Mouse (Mus musculus) embryonic facial prominence, embryonic 11.5 days (tissue): Measurements from ENCODE around the gene Cntn3. TPM values are rescaled to one million over a fixed set of nuclear protein-coding genes. Genes with fewer than 3 reads are reported as not detected.
A peak's percentile ranks its signal among the peaks of the same experiment; 100 is the strongest.

Experiments
- ATAC-seq: fragments of 200-750 bp; cut with Nextera tagmentation; replicated peaks from 2 replicates; pipeline ENCODE4 v1.8.0; 2017; ENCODE audit warnings: low read depth; ENCODE audit not compliant: insufficient number of reproducible peaks, low FRiP score, low TSS enrichment
- DNase-seq: peaks from one replicate; pipeline ENCODE4 v3.0.0-alpha.2; 2015; ENCODE audit warnings: low spot score
- H3K27ac ChIP-seq: fragments of 300-500 bp; sonication (generic); replicated peaks from 2 replicates; pipeline ENCODE4 v1.5.1; 2014; ENCODE audit warnings: mild to moderate bottlenecking, low read depth, low read length, control low read depth
- H3K27me3 ChIP-seq: fragments of 300-500 bp; sonication (generic); 2 replicates; pipeline ENCODE4 v1.6.1; 2014; ENCODE audit warnings: mild to moderate bottlenecking, low read length, moderate library complexity, mixed read lengths; ENCODE audit not compliant: control insufficient read depth, insufficient read depth
- H3K36me3 ChIP-seq: fragments of 300-500 bp; sonication (generic); replicated peaks from 2 replicates; pipeline ENCODE4 v1.6.1; 2014; ENCODE audit warnings: low read depth, mild to moderate bottlenecking, low read length, moderate library complexity, mixed read lengths; ENCODE audit not compliant: control insufficient read depth, insufficient read depth
- H3K4me1 ChIP-seq: fragments of 300-500 bp; sonication (generic); 2 replicates; pipeline ENCODE4 v1.6.1; 2014; ENCODE audit warnings: low read length, mixed read lengths; ENCODE audit not compliant: control insufficient read depth, insufficient read depth
- H3K4me2 ChIP-seq: fragments of 300-500 bp; sonication (generic); 2 replicates; pipeline ENCODE4 v1.6.1; 2014; ENCODE audit warnings: low read depth, mild to moderate bottlenecking, control low read depth, low read length, moderate library complexity
- H3K4me3 ChIP-seq: fragments of 300-500 bp; sonication (generic); 2 replicates; pipeline ENCODE4 v1.5.1; 2014; ENCODE audit warnings: low read depth, low read length, control low read depth
- H3K9ac ChIP-seq: fragments of 300-500 bp; sonication (generic); replicated peaks from 2 replicates; pipeline ENCODE4 v1.6.1; 2014; ENCODE audit warnings: mild to moderate bottlenecking, control low read depth, low read length
- H3K9me3 ChIP-seq: fragments of 300-500 bp; sonication (generic); replicated peaks from 2 replicates; pipeline ENCODE4 v1.6.1; 2016; ENCODE audit warnings: mild to moderate bottlenecking, low read length, inconsistent platforms, mixed read lengths; ENCODE audit not compliant: control insufficient read depth
- WGBS: fragments of 180-500 bp; shearing (Covaris S2); extraction: QIAGEN DNeasy Blood & Tissue Kit; methylation state at CpG from one replicate; pipeline ENCODE4 v1.1.7; 2014; 5-methylcytosine and 5-hydroxymethylcytosine counted together
- polyA plus RNA-seq: library from polyadenylated mRNA; unstranded; fragments of >200 nt; fragmentation: Nextera tagmentation; extraction: Ambion mirVana; gene quantifications from 2 replicates; pipeline ENCODE4 v1.2.1, GENCODE M21; 2014

Cntn3 gene
- polyA plus RNA-seq, 1 experiment from 2014 or later = 0.76 TPM

- ATAC-seq = no peak
- Histone ChIP-seq H3K36me3 (no peaks in the 10 kb centered on the region), H3K4me1 (no peaks in the 10 kb centered on the region), H3K27ac (no peak overlapping the region), H3K4me3 (no peak overlapping the region), H3K9me3 (no peaks in the 10 kb centered on the region), H3K27me3 (peaks cover 2% of the 10 kb centered on the region; the same call in 1 of the 2 replicates), H3K4me2 (no peak overlapping the region), H3K9ac (no peak overlapping the region)
- DNase-seq = no peak
- 94% methylated on average over 1 of the region's 1 CpGs for WGBS
Observed at GRCm38 (mm10) chr6:102565228-102565627, 7.7 kb downstream of the Cntn3 start.

GRCm38 (mm10) chr6:102564011-102564731 lies 8.7 kb downstream of the Cntn3 start:
- no peak overlapping the region for H3K27ac ChIP-seq
- peak; percentile 98 for ATAC-seq

GRCm38 (mm10) chr6:102563431-102563830 lies 9.5 kb downstream of the Cntn3 start:
- DNase-seq = peak; percentile 7
- Histone ChIP-seq H3K27ac (no peak overlapping the region), H3K27me3 (peaks cover 2% of the 10 kb centered on the region; the same call in 1 of the 2 replicates), H3K9me3 (no peaks in the 10 kb centered on the region), H3K4me3 (peak overlapping the region; percentile 50), H3K4me1 (no peaks in the 10 kb centered on the region), H3K36me3 (no peaks in the 10 kb centered on the region), H3K4me2 (peak overlapping the region; percentile 94), H3K9ac (peak overlapping the region; percentile 18; the same call in 1 of the 2 replicates)
- WGBS = 12% methylated on average over 7 of the region's 7 CpGs
- no peak for ATAC-seq

More at GRCm38 (mm10) chr6:102564011-102564731, 8.7 kb downstream of the Cntn3 start:
- DNase-seq = peak; percentile 80
- H3K4me3 ChIP-seq = peak overlapping the region; percentile 50
- H3K36me3 ChIP-seq = no peaks in the 10 kb centered on the region
- WGBS = 0% methylated on average over 29 of the region's 63 CpGs
- no peaks in the 10 kb centered on the region for H3K4me1 ChIP-seq
- H3K9me3 ChIP-seq = no peaks in the 10 kb centered on the region
- peak overlapping the region; percentile 55 for H3K9ac ChIP-seq
- H3K27me3 ChIP-seq = peaks cover 2% of the 10 kb centered on the region; the same call in 1 of the 2 replicates
- peak overlapping the region; percentile 94 for H3K4me2 ChIP-seq

GRCm38 (mm10) chr6:102557521-102557920 lies 15.4 kb downstream of the Cntn3 start:
- Histone ChIP-seq H3K4me1 (no peaks in the 10 kb centered on the region), H3K27me3 (no peaks in the 10 kb centered on the region), H3K4me3 (no peak overlapping the region), H3K9me3 (no peaks in the 10 kb centered on the region), H3K4me2 (no peak overlapping the region), H3K36me3 (no peaks in the 10 kb centered on the region), H3K27ac (no peak overlapping the region), H3K9ac (no peak overlapping the region)
- 78% methylated on average over 3 of the region's 3 CpGs for WGBS
- DNase-seq (no peak), ATAC-seq (no peak)

- ATAC-seq (no peak), DNase-seq (no peak)
- Histone ChIP-seq H3K4me1 (no peaks in the 10 kb centered on the region), H3K36me3 (no peaks in the 10 kb centered on the region), H3K27ac (no peak overlapping the region), H3K4me3 (no peak overlapping the region), H3K9ac (no peak overlapping the region), H3K27me3 (no peaks in the 10 kb centered on the region), H3K9me3 (no peaks in the 10 kb centered on the region), H3K4me2 (no peak overlapping the region)
- 67% methylated on average over 3 of the region's 3 CpGs for WGBS
Observed at GRCm38 (mm10) chr6:102556497-102556896, 16.4 kb downstream of the Cntn3 start.

GRCm38 (mm10) chr6:102555814-102556437 lies 17.0 kb downstream of the Cntn3 start:
- Histone ChIP-seq H3K4me2 (no peak overlapping the region), H3K27me3 (no peaks in the 10 kb centered on the region), H3K36me3 (no peaks in the 10 kb centered on the region), H3K9ac (no peak overlapping the region), H3K4me3 (no peak overlapping the region), H3K9me3 (no peaks in the 10 kb centered on the region), H3K27ac (no peak overlapping the region), H3K4me1 (no peaks in the 10 kb centered on the region)
- WGBS = 82% methylated on average over 4 of the region's 4 CpGs
- ATAC-seq (no peak), DNase-seq (no peak)

GRCm38 (mm10) chr6:102555067-102555657 lies 17.7 kb downstream of the Cntn3 start:
- Histone ChIP-seq H3K27ac (no peak overlapping the region), H3K36me3 (no peaks in the 10 kb centered on the region), H3K4me1 (no peaks in the 10 kb centered on the region), H3K27me3 (no peaks in the 10 kb centered on the region), H3K4me2 (no peak overlapping the region), H3K4me3 (no peak overlapping the region), H3K9me3 (no peaks in the 10 kb centered on the region), H3K9ac (no peak overlapping the region)
- no peak for DNase-seq
- 85% methylated on average over 3 of the region's 3 CpGs for WGBS
- no peak for ATAC-seq
